Mouse (Mus musculus): Measurements from ENCODE around the gene Tent5b. TPM values are rescaled to one million over a fixed set of nuclear protein-coding genes. Genes with fewer than 3 reads are reported as not detected.

The Tent5b gene
- polyA plus RNA-seq, 1 experiment from 2014 or later, result 0.86 TPM

DNA sequence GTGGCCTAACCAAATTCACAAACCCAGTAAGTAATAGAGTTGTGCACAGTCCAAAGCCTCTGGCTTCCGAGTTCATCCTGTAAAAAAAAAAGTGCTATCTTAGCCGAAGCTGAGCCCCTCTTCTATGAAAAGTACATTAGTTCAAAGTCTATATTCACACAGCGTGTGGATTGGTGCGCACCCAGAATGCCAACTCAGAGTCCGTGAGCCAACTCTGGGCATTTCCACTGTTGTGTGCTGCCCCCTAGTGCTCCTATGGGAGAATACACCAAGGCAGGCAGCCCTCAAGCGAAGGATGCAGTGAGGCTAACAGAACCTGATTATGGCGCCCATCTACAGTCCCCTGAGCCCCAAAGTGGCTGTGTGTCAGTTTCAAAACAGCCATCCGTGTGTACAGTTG is 33.0 kb downstream of the Tent5b start:
- WGBS, result 12% methylated on average over 8 of the region's 8 CpGs
- Histone ChIP-seq H3K4me1 (0 out of 2 replicates have a peak, but pooled peaks cover 3% of the 10 kb centered on the region), H3K27ac (replicated peaks) (no peak overlapping the region), H3K9me3 (replicated peaks) (no peaks in the 10 kb centered on the region), H3K4me3 (no peak overlapping the region), H3K36me3 (no peaks in the 10 kb centered on the region), H3K27me3 (ENCODE audit: low read depth, poor library complexity, severe bottlenecking) (peaks cover 13% of the 10 kb centered on the region)
- DNase-seq (ENCODE audit: low spot score), result peak; percentile 73

DNA sequence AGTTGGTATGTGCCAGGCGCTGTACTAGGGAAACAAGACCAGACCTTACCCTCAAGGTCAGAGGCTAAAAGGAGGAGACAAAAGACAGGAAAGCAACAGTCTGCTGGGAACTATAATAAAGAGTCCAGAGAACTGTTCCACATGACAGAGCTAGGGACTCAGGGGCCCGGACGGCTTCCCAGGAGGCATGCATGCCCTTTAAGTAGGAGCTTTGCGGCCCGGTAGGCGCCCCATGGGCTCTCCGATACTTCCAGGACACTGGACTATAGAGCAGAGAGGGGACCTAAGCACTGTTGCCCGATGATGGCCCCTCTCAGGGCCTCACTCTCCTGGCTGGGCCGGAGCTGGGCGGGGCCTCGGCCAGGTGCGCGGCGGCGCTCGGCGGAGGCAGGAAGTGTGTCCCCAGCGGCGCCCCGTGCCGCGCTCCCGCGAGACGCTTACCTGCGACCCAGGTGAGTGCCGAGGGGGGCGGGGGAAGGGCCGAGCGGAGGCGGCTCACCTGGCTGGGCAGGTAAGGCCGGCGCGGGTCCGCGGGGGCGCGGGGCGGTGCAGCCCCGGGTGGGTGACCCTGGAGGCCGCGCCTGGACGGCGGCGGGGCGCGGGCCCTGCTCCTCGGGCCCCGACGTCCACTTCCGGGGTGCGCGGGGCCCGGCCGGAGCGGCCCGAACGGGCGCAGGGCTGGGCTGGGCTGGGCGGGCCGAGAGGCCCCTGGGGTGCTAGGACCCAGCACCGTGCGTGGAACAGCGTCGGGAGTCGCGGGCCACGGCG is 38.9 kb downstream of the Tent5b start, which contains the start of gene Kdf1:
TSS of gene Kdf1 (plus strand) at position 363 of the 768 bp plus-strand sequence.
- peaks cover 51% of the 10 kb centered on the region for H3K27me3 ChIP-seq (ENCODE audit: low read depth, poor library complexity, severe bottlenecking)
- no peaks in the 10 kb centered on the region for H3K9me3 ChIP-seq (replicated peaks)
- H3K36me3 ChIP-seq, result no peaks in the 10 kb centered on the region
- peaks cover 8% of the 10 kb centered on the region for H3K4me1 ChIP-seq
- no peak within 1 kb of the TSS; the same call in 1 of the 2 replicates for H3K27ac ChIP-seq (replicated peaks)
- no peak for DNase-seq (ENCODE audit: low spot score)
- peak within 1 kb of the TSS; percentile 46 for H3K4me3 ChIP-seq
- WGBS, result 3% methylated on average over 60 of the region's 69 CpGs

DNA sequence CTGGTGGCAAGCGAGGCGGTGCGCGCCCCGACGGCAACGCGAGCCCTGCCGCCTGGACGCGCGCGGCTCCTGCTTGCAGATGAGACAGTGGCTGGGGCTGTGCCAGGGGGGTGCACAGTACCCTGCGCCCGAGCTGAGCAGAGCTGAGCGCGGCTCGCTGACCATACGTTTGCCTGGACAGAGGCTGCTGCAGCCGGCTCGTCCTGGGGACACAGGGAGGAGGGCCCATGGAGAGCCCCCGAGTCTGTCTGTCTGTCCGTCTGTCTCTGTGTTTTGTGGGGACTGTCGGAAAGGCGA is 39.4 kb downstream of the Tent5b start:
- peaks cover 8% of the 10 kb centered on the region for H3K4me1 ChIP-seq
- peak overlapping the region; percentile 46 for H3K4me3 ChIP-seq
- no peak overlapping the region; the same call in 1 of the 2 replicates for H3K27ac ChIP-seq (replicated peaks)
- H3K9me3 ChIP-seq (replicated peaks), result no peaks in the 10 kb centered on the region
- peaks cover 51% of the 10 kb centered on the region for H3K27me3 ChIP-seq (ENCODE audit: low read depth, poor library complexity, severe bottlenecking)
- no peak for DNase-seq (ENCODE audit: low spot score)
- H3K36me3 ChIP-seq, result no peaks in the 10 kb centered on the region
- 7% methylated on average over 25 of the region's 25 CpGs for WGBS

DNA sequence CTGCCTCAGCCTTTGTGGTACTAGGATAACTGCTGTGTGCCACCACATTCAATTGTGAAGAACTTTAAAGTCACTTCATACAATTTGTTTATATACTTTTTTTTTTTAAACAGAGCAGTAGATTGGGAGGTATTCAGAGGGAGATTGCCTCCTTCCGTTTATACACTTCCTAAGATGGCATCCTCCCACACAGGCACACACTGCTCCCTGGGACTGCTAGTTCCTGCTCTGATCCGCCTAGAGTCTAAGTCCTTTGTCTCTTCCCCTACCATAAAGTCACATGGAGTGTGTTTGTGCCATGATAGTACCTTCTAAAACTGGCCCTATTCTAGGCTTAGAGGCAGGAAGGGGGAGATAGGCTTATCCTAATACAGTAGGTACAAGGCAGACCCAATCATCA is 41.6 kb downstream of the Tent5b start:
- WGBS, result 81% methylated on average over 2 of the region's 2 CpGs
- DNase-seq (ENCODE audit: low spot score), result no peak
- peaks cover 8% of the 10 kb centered on the region for H3K4me1 ChIP-seq
- no peak overlapping the region for H3K4me3 ChIP-seq
- H3K36me3 ChIP-seq, result 0 out of 2 replicates have a peak, but pooled peaks cover 3% of the 10 kb centered on the region
- H3K9me3 ChIP-seq (replicated peaks), result no peaks in the 10 kb centered on the region
- no peak overlapping the region for H3K27ac ChIP-seq (replicated peaks)
- H3K27me3 ChIP-seq (ENCODE audit: low read depth, poor library complexity, severe bottlenecking), result peaks cover 51% of the 10 kb centered on the region

DNA sequence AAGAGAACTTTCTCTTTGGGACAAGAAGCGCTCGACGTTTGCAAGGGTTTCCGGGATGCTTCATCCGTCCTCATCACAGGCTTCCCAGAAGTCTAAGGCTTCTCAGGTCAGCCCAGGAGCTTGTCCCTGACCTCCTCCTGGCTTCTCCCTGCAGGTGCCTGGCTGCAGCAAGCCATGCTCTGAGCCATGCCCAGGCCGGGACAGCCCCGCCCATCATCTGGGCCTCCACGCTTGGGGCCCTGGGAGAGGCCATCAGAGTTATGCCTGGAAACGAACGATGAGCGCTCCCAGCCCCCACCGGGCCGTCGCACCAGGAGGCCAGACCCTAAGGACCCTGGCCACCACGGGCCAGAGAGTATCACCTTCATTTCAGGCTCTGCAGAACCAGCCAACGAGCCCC is 47.9 kb downstream of the Tent5b start:
- Histone ChIP-seq H3K4me1 (0 out of 2 replicates have a peak, but pooled peaks cover 2% of the 10 kb centered on the region), H3K9me3 (replicated peaks) (no peaks in the 10 kb centered on the region), H3K27ac (replicated peaks) (0 out of 2 replicates have a peak overlapping the region, but pooled peaks have one; percentile 1), H3K4me3 (no peak overlapping the region), H3K27me3 (ENCODE audit: low read depth, poor library complexity, severe bottlenecking) (no peaks in the 10 kb centered on the region), H3K36me3 (peaks cover 63% of the 10 kb centered on the region)
- no peak for DNase-seq (ENCODE audit: low spot score)
- WGBS, result 74% methylated on average over 16 of the region's 16 CpGs

DNA sequence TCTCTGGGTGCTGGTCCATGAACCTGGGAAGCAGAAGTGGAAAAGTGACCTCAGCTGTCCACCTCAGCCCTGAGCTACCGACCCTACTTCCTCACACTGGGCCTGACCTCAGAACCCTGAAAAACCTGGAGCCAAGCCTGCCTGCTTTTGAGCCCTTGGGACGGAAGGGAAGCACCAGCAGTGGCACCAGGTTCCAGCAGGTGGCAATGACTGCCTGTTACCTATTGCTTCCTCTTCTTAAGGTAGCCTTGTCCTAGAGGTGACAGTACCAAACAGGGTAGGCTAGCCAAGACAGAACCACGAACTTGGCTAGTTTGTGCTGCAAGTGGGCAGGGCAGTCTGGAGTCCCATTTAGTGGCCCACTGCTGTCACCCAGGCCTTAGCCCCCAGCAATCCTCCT is 52.8 kb downstream of the Tent5b start:
- Histone ChIP-seq H3K4me3 (no peak overlapping the region), H3K27me3 (ENCODE audit: low read depth, poor library complexity, severe bottlenecking) (no peaks in the 10 kb centered on the region), H3K9me3 (replicated peaks) (no peaks in the 10 kb centered on the region), H3K27ac (replicated peaks) (no peak overlapping the region), H3K36me3 (peaks cover 99% of the 10 kb centered on the region), H3K4me1 (0 out of 2 replicates have a peak, but pooled peaks cover 2% of the 10 kb centered on the region)
- DNase-seq (ENCODE audit: low spot score), result no peak
- WGBS, result 87% methylated on average over 3 of the region's 3 CpGs

DNA sequence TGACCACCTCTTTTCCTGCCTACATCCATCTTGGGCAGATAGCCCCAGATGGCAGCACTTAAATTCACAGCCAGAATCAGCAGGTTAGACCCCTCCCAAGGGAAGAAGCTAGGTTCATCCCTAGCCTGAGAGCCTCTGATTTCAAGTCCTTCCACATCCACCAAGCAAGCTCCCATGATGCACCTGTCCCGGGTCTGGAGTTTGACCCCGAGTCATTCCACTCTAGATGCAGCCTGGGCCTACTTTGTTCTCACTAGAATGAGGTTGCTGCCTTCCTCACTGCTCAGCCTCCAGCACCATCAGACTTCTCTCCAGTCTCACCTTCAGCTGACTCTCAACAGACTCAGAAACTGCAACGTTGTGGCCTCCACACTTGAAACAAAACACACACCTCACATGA is 56.1 kb downstream of the Tent5b start:
- H3K4me1 ChIP-seq, result no peaks in the 10 kb centered on the region
- no peaks in the 10 kb centered on the region for H3K27me3 ChIP-seq (ENCODE audit: low read depth, poor library complexity, severe bottlenecking)
- no peak for DNase-seq (ENCODE audit: low spot score)
- WGBS, result 93% methylated on average over 3 of the region's 3 CpGs
- peaks cover 100% of the 10 kb centered on the region for H3K36me3 ChIP-seq
- H3K9me3 ChIP-seq (replicated peaks), result no peaks in the 10 kb centered on the region
- no peak overlapping the region for H3K4me3 ChIP-seq
- no peak overlapping the region for H3K27ac ChIP-seq (replicated peaks)

DNA sequence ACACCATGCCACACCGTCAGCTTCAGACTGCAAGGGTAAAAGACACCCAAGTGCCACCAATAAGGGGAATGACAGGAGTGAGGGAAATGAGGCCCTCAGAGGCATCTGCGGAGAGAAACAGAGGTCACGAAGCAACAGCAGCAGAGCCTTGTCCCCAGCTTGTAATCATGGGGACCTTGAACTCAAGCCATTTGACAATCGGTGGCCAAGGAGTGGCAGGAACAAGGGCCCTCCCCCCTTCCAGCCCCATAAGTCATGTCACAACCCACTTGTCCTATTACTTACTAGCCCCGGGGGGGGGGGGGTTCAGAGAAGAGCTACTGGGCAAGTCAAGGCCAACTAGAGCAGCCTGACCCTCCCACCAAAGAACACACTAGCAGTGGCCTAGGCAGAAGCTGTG is 56.7 kb downstream of the Tent5b start:
- H3K36me3 ChIP-seq, result peaks cover 100% of the 10 kb centered on the region
- 94% methylated on average over 5 of the region's 5 CpGs for WGBS

More for the DNA sequence above, 56.7 kb downstream of the Tent5b start:
- Histone ChIP-seq H3K4me3 (no peak overlapping the region), H3K4me1 (no peaks in the 10 kb centered on the region), H3K9me3 (replicated peaks) (no peaks in the 10 kb centered on the region), H3K27ac (replicated peaks) (no peak overlapping the region), H3K27me3 (ENCODE audit: low read depth, poor library complexity, severe bottlenecking) (no peaks in the 10 kb centered on the region)
- no peak for DNase-seq (ENCODE audit: low spot score)

Other genes starting within 250 kb of the Tent5b start
- gene Map3k6, start 239.3 kb upstream of the Tent5b start, polyA plus RNA-seq (2016; fragmentation: Nextera tagmentation; extraction: Ambion mirVana), result 2.6 and 3.0 TPM in 2 replicates
- 1.3 and 1.5 TPM in 2 replicates for gene Sytl1, start 217.0 kb upstream of the Tent5b start, polyA plus RNA-seq (2016; fragmentation: Nextera tagmentation; extraction: Ambion mirVana)
- gene Tmem222, start 202.3 kb upstream of the Tent5b start, polyA plus RNA-seq (2016; fragmentation: Nextera tagmentation; extraction: Ambion mirVana), result 91.9 and 92.2 TPM in 2 replicates
- gene Wdtc1, start 126.7 kb upstream of the Tent5b start, polyA plus RNA-seq (2016; fragmentation: Nextera tagmentation; extraction: Ambion mirVana), result 19.2 and 20.0 TPM in 2 replicates
- gene Slc9a1, start 110.4 kb upstream of the Tent5b start, polyA plus RNA-seq (2016; fragmentation: Nextera tagmentation; extraction: Ambion mirVana), result 8.3 and 8.6 TPM in 2 replicates
- gene Trnp1, start 18.4 kb downstream of the Tent5b start, polyA plus RNA-seq (2016; fragmentation: Nextera tagmentation; extraction: Ambion mirVana), result 0.68 and 1.0 TPM in 2 replicates
- gene Kdf1, start 38.8 kb downstream of the Tent5b start, polyA plus RNA-seq (2016; fragmentation: Nextera tagmentation; extraction: Ambion mirVana), result 0.87 and 1.3 TPM in 2 replicates
- 450 and 503 TPM in 2 replicates for gene Nudc, start 65.9 kb downstream of the Tent5b start, polyA plus RNA-seq (2016; fragmentation: Nextera tagmentation; extraction: Ambion mirVana)
- 0.17 TPM in 1 of 2 replicates, not detected in the other for gene Nr0b2, start 73.2 kb downstream of the Tent5b start, polyA plus RNA-seq (2016; fragmentation: Nextera tagmentation; extraction: Ambion mirVana)
- gene Gpatch3, start 94.6 kb downstream of the Tent5b start, polyA plus RNA-seq (2016; fragmentation: Nextera tagmentation; extraction: Ambion mirVana), result 8.9 and 10.9 TPM in 2 replicates
- 27.9 and 28.7 TPM in 2 replicates for gene Gpn2, start 104.2 kb downstream of the Tent5b start, polyA plus RNA-seq (2016; fragmentation: Nextera tagmentation; extraction: Ambion mirVana)
- 7.8 and 9.9 TPM in 2 replicates for gene Sfn, start 122.0 kb downstream of the Tent5b start, polyA plus RNA-seq (2016; fragmentation: Nextera tagmentation; extraction: Ambion mirVana)
- gene Zdhhc18, start 170.0 kb downstream of the Tent5b start, polyA plus RNA-seq (2016; fragmentation: Nextera tagmentation; extraction: Ambion mirVana), result 3.0 and 3.1 TPM in 2 replicates
- 18.7 and 19.5 TPM in 2 replicates for gene Pigv, start 192.5 kb downstream of the Tent5b start, polyA plus RNA-seq (2016; fragmentation: Nextera tagmentation; extraction: Ambion mirVana)

All from midbrain, embryonic 10.5 days (tissue).